Mouse (Mus musculus) forebrain, embryonic 13.5 days (tissue): ENCODE data around the gene Ndufs3. TPM values are rescaled to one million over a fixed set of nuclear protein-coding genes. Genes with fewer than 3 reads are reported as not detected.

Experiments used
- ATAC-seq: fragments of 200-750 bp; cut with Nextera tagmentation; 2 replicates; pipeline ENCODE4 v1.8.0; 2017
- H3K27ac ChIP-seq: fragments of 300-500 bp; sonication (generic); 2 replicates; pipeline ENCODE4 v1.5.1; 2015; ENCODE audit warnings: inconsistent platforms, mild to moderate bottlenecking, moderate library complexity
- H3K27me3 ChIP-seq: fragments of 300-500 bp; sonication (generic); 2 replicates; pipeline ENCODE4 v1.6.1; 2015; ENCODE audit warnings: mild to moderate bottlenecking, inconsistent platforms
- H3K36me3 ChIP-seq: fragments of 300-500 bp; sonication (generic); 2 replicates; pipeline ENCODE4 v1.6.1; 2015; ENCODE audit warnings: mild to moderate bottlenecking, inconsistent platforms; ENCODE audit not compliant: poor library complexity, severe bottlenecking
- H3K4me1 ChIP-seq: fragments of 300-500 bp; sonication (generic); 2 replicates; pipeline ENCODE4 v1.6.1; 2015; ENCODE audit warnings: inconsistent platforms
- H3K4me2 ChIP-seq: fragments of 300-500 bp; sonication (generic); 2 replicates; pipeline ENCODE4 v1.6.1; 2015; ENCODE audit warnings: inconsistent platforms, mild to moderate bottlenecking, moderate library complexity
- H3K4me3 ChIP-seq: fragments of 300-500 bp; sonication (generic); 2 replicates; pipeline ENCODE4 v1.5.1; 2015; ENCODE audit warnings: mild to moderate bottlenecking, inconsistent platforms
- H3K9ac ChIP-seq: fragments of 300-500 bp; sonication (generic); 2 replicates; pipeline ENCODE4 v1.6.1; 2015; ENCODE audit warnings: mild to moderate bottlenecking, inconsistent platforms
- H3K9me3 ChIP-seq: fragments of 300-500 bp; sonication (generic); replicated peaks from 2 replicates; pipeline ENCODE4 v1.6.1; 2016; ENCODE audit warnings: inconsistent platforms
- WGBS: fragments of 180-500 bp; shearing (Covaris S2); methylation state at CpG from one replicate; pipeline ENCODE4 v1.1.7; 2015; 5-methylcytosine and 5-hydroxymethylcytosine counted together
- polyA plus RNA-seq: library from polyadenylated mRNA; unstranded; fragments of >200 nt; fragmentation: Nextera tagmentation; extraction: Ambion mirVana; gene quantifications from 2 replicates; pipeline ENCODE4 v1.2.1, GENCODE M21; 2015

Gene Ndufs3
- polyA plus RNA-seq, 1 experiment from 2014 or later = 219 TPM

DNA sequence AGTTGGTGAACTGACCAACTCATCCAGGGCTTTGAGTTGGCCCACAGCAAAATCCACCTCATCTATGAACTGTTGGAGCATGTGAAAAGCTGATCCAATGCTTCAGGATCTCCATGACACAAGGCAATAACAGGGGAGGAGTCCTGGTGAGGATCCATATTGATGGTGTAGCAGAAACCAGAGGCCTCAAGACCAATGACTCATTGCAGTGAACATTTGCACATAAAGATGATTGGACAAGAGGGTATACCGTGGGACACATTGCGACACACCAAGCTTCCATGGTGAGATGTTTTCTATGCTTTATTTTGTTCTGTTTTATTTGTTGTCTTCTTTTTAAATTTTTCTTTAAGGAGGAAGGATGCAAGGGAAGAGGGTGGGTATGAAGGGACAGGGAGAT lies 18.0 kb upstream of the Ndufs3 start:
- no peak overlapping the region for H3K4me3 ChIP-seq
- H3K9ac ChIP-seq = no peak overlapping the region
- H3K9me3 ChIP-seq = no peaks in the 10 kb centered on the region
- H3K4me1 ChIP-seq = peaks cover 9% of the 10 kb centered on the region
- H3K4me2 ChIP-seq = no peak overlapping the region
- no peaks in the 10 kb centered on the region for H3K36me3 ChIP-seq
- WGBS = 93% methylated on average over 2 of the region's 2 CpGs
- no peak overlapping the region for H3K27ac ChIP-seq
- no peaks in the 10 kb centered on the region for H3K27me3 ChIP-seq
- ATAC-seq = no peak

GRCm38 (mm10) chr2:90921178-90921577 lies 16.6 kb upstream of the Ndufs3 start:
- Histone ChIP-seq H3K27ac (no peak overlapping the region), H3K4me3 (no peak overlapping the region), H3K36me3 (no peaks in the 10 kb centered on the region), H3K9ac (no peak overlapping the region), H3K4me1 (peaks cover 17% of the 10 kb centered on the region), H3K9me3 (no peaks in the 10 kb centered on the region), H3K27me3 (no peaks in the 10 kb centered on the region), H3K4me2 (no peak overlapping the region)
- whole genome bisulfite sequencing = 97% methylated on average over 1 of the region's 1 CpGs
- no peak for ATAC-seq

DNA sequence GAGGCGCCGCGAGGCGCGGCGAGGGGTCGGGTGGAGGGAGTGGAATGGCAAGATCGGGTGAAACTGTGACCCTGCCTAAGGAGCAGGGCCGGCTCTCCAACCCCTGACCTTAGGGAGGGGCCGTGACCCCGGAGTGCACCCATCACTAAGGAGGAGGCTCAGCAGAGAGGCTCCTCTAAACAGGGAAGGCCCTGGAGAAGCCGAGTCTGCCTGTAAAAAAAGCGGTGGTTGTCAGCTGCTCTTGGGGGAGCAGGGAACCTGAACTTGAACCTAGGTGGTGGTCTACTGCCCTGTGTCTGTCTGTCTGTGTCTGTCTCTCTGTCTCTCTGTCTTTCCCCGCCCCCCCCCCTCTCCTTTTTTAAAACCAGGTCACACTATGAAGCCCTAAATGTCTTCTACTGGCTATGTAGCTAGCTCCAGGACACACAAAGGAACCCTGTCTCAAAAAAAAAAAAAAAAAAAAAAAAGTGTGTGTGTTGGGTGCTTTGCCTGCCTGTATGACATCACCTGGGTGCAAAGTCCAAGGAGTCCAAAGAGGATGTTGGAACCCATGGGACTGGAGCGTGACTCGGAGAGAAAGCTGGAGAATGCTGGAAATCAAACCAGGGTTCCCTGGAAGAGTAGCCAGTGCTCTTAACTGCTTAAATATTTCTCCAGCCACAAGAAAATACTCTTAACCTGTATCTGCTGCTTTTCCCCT lies 13.5 kb upstream of the Ndufs3 start:
- peaks cover 10% of the 10 kb centered on the region for H3K36me3 ChIP-seq
- peak; percentile 72 for ATAC-seq
- no peaks in the 10 kb centered on the region for H3K9me3 ChIP-seq
- H3K27ac ChIP-seq = peak overlapping the region; percentile 87
- H3K4me2 ChIP-seq = peak overlapping the region; percentile 72
- peak overlapping the region; percentile 65 for H3K4me3 ChIP-seq
- 11% methylated on average over 16 of the region's 16 CpGs for WGBS
- peaks cover 39% of the 10 kb centered on the region for H3K4me1 ChIP-seq
- H3K9ac ChIP-seq = peak overlapping the region; percentile 95
- no peaks in the 10 kb centered on the region for H3K27me3 ChIP-seq

- WGBS = 1% methylated on average over 66 of the region's 73 CpGs
Measured at GRCm38 (mm10) chr2:90917233-90917998, 12.8 kb upstream of the Ndufs3 start.

DNA sequence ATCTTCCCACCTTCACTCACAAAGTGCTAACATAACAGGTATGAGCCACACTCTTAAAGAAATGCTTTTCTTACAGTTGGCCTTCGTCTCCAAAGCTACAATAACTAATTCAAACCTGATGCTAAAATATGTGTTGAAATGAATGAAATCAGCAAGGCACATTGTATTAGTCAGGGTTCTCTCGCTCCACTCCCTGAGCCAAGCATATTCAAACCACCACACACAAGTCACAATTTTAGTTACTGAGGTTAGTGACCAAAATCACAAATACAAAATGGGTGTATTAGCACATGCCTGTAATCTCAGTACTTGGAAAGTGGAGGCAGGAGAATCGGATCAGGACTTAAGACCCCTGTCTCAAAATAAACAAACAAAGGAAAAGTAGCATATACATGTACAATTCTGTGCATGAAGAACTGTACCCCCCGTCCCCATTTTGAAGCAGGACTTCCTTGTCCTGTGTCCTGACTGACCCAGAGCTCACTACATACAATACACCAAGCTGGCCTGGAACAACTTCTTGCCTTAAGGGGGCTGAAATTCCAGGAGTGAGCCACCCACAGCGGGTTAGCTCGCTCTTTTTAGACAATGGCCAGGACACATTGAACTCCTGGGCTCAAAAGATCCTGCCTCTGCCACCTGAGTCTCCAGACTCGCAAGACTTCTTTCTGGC lies 12.1 kb upstream of the Ndufs3 start:
- peak overlapping the region; percentile 95 for H3K9ac ChIP-seq
- H3K4me1 ChIP-seq = peaks cover 39% of the 10 kb centered on the region
- no peaks in the 10 kb centered on the region for H3K9me3 ChIP-seq
- H3K4me3 ChIP-seq = peak overlapping the region; percentile 65
- 25% methylated on average over 7 of the region's 7 CpGs for WGBS
- no peak for ATAC-seq
- peaks cover 21% of the 10 kb centered on the region for H3K36me3 ChIP-seq
- peak overlapping the region; percentile 87 for H3K27ac ChIP-seq
- H3K4me2 ChIP-seq = peak overlapping the region; percentile 72
- no peaks in the 10 kb centered on the region for H3K27me3 ChIP-seq

More at GRCm38 (mm10) chr2:90917233-90917998, 12.8 kb upstream of the Ndufs3 start:
- H3K4me2 ChIP-seq = peak overlapping the region; percentile 72
- no peaks in the 10 kb centered on the region for H3K9me3 ChIP-seq
- peak overlapping the region; percentile 95 for H3K9ac ChIP-seq
- H3K36me3 ChIP-seq = peaks cover 17% of the 10 kb centered on the region
- H3K27me3 ChIP-seq = no peaks in the 10 kb centered on the region
- H3K4me1 ChIP-seq = peaks cover 39% of the 10 kb centered on the region
- H3K27ac ChIP-seq = peak overlapping the region; percentile 87
- peak overlapping the region; percentile 65 for H3K4me3 ChIP-seq
- ATAC-seq = peak; percentile 83

- WGBS = 84% methylated on average over 1 of the region's 1 CpGs
- Histone ChIP-seq H3K4me3 (no peak overlapping the region), H3K9me3 (no peaks in the 10 kb centered on the region), H3K36me3 (peaks cover 32% of the 10 kb centered on the region), H3K27ac (no peak overlapping the region), H3K4me1 (peaks cover 39% of the 10 kb centered on the region), H3K4me2 (peak overlapping the region; percentile 72; the same call in 1 of the 2 replicates), H3K27me3 (no peaks in the 10 kb centered on the region), H3K9ac (peak overlapping the region; percentile 30; the same call in 1 of the 2 replicates)
- no peak for ATAC-seq
Measured at GRCm38 (mm10) chr2:90915516-90915915, 10.9 kb upstream of the Ndufs3 start.

- H3K9me3 ChIP-seq = no peaks in the 10 kb centered on the region
- H3K4me2 ChIP-seq = no peak overlapping the region
- H3K27ac ChIP-seq = peak overlapping the region; percentile 46; the same call in 1 of the 2 replicates
- no peak for ATAC-seq
- no peaks in the 10 kb centered on the region for H3K27me3 ChIP-seq
- H3K4me1 ChIP-seq = peaks cover 38% of the 10 kb centered on the region
- 80% methylated on average over 2 of the region's 2 CpGs for WGBS
- peaks cover 51% of the 10 kb centered on the region for H3K36me3 ChIP-seq
- no peak overlapping the region for H3K4me3 ChIP-seq
- no peak overlapping the region for H3K9ac ChIP-seq
Measured at GRCm38 (mm10) chr2:90913671-90914070, 9.0 kb upstream of the Ndufs3 start.

DNA sequence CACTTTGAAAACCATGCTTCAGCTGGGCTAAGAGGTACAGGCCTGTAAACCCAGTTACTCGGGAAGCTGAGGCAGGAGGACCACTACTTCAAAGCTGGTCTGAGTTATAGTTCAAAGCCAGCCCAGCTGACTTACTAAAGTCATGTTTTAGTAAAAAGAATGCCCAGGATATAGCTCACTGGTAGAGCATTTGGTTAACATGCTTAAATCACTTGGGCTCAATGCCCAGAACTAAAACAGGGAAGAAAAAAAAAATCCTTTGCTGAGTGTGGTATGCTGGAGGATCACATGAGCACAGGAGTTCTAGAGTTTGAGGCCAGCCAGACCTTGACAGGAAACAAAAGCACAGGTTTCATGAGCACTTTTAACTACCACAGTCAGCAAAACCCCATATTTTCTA lies 7.0 kb upstream of the Ndufs3 start:
- no peak for ATAC-seq
- 84% methylated on average over 1 of the region's 1 CpGs for WGBS
- Histone ChIP-seq H3K27me3 (no peaks in the 10 kb centered on the region), H3K36me3 (peaks cover 67% of the 10 kb centered on the region), H3K4me1 (peaks cover 36% of the 10 kb centered on the region), H3K27ac (no peak overlapping the region), H3K9me3 (no peaks in the 10 kb centered on the region), H3K9ac (no peak overlapping the region), H3K4me3 (no peak overlapping the region), H3K4me2 (no peak overlapping the region)

GRCm38 (mm10) chr2:90910861-90911260 lies 6.2 kb upstream of the Ndufs3 start:
- Histone ChIP-seq H3K4me3 (no peak overlapping the region), H3K4me1 (peaks cover 35% of the 10 kb centered on the region), H3K9ac (no peak overlapping the region), H3K27me3 (no peaks in the 10 kb centered on the region), H3K36me3 (peaks cover 72% of the 10 kb centered on the region), H3K27ac (no peak overlapping the region), H3K4me2 (no peak overlapping the region), H3K9me3 (no peaks in the 10 kb centered on the region)
- no peak for ATAC-seq
- 88% methylated on average over 1 of the region's 1 CpGs for WGBS

DNA sequence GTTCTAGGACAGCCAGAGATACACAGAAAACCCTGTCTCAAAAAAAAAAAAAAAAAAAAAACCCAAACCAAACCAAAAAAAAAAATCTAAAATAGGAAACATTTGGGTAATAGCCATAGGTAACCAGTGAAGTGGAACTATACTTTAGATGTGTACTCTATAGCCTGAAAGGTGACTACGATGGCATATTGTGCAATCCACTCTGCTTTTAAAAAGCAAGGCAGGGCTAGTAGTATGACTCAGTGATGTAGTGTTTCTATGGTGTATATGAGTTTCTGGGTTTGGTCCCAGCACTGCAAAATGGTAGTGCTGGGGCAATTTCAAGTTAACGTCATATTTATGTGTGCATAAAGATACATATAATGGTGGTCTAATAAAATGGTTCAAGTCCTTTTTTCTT lies 2.1 kb upstream of the Ndufs3 start:
- no peaks in the 10 kb centered on the region for H3K27me3 ChIP-seq
- H3K9ac ChIP-seq = no peak overlapping the region
- WGBS = 92% methylated on average over 2 of the region's 2 CpGs
- peaks cover 62% of the 10 kb centered on the region for H3K36me3 ChIP-seq
- no peaks in the 10 kb centered on the region for H3K9me3 ChIP-seq
- H3K4me3 ChIP-seq = no peak overlapping the region
- peaks cover 37% of the 10 kb centered on the region for H3K4me1 ChIP-seq
- ATAC-seq = no peak
- no peak overlapping the region for H3K27ac ChIP-seq
- no peak overlapping the region for H3K4me2 ChIP-seq

- peak overlapping the region; percentile 77 for H3K4me2 ChIP-seq
- H3K36me3 ChIP-seq = peaks cover 57% of the 10 kb centered on the region
- no peaks in the 10 kb centered on the region for H3K27me3 ChIP-seq
- WGBS = under 1% methylated on average over 20 of the region's 21 CpGs
- peak; percentile 77; the same call in 1 of the 2 replicates for ATAC-seq
- H3K9ac ChIP-seq = peak overlapping the region; percentile 93
- peak overlapping the region; percentile 93 for H3K4me3 ChIP-seq
- peak overlapping the region; percentile 92 for H3K27ac ChIP-seq
- H3K9me3 ChIP-seq = no peaks in the 10 kb centered on the region
- peaks cover 37% of the 10 kb centered on the region for H3K4me1 ChIP-seq
Measured at GRCm38 (mm10) chr2:90904856-90905224, 213 bp upstream of the Ndufs3 start.

- Histone ChIP-seq H3K36me3 (peaks cover 54% of the 10 kb centered on the region), H3K9ac (peak overlapping the region; percentile 93)
- WGBS = 88% methylated on average over 2 of the region's 2 CpGs
Measured at GRCm38 (mm10) chr2:90903398-90903797, 1.2 kb downstream of the Ndufs3 start.

More at GRCm38 (mm10) chr2:90903398-90903797, 1.2 kb downstream of the Ndufs3 start:
- ATAC-seq = no peak
- Histone ChIP-seq H3K27me3 (no peaks in the 10 kb centered on the region), H3K4me2 (peak overlapping the region; percentile 77), H3K4me1 (peaks cover 37% of the 10 kb centered on the region), H3K9me3 (no peaks in the 10 kb centered on the region), H3K4me3 (peak overlapping the region; percentile 93), H3K27ac (no peak overlapping the region)
